Mouse (Mus musculus) embryonic facial prominence, embryonic 14.5 days (tissue): Measurements from ENCODE around the gene Pgrmc2. TPM values are rescaled to one million over a fixed set of nuclear protein-coding genes. Genes with fewer than 3 reads are reported as not detected.
A peak's percentile ranks its signal among the peaks of the same experiment; 100 is the strongest.

Source experiments
- ATAC-seq: fragments of 200-750 bp; cut with Nextera tagmentation; 2 replicates; pipeline ENCODE4 v1.8.0; 2017; ENCODE audit warnings: low read depth, moderate number of reproducible peaks, moderate TSS enrichment
- DNase-seq: peaks from one replicate; pipeline ENCODE4 v3.0.0-alpha.2; 2015; ENCODE audit warnings: low spot score
- H3K27ac ChIP-seq: fragments of 300-500 bp; sonication (generic); replicated peaks from 2 replicates; pipeline ENCODE4 v1.5.1; 2014; ENCODE audit warnings: low read depth, mild to moderate bottlenecking, low read length, moderate library complexity
- H3K27me3 ChIP-seq: fragments of 300-500 bp; sonication (generic); replicated peaks from 2 replicates; pipeline ENCODE4 v1.6.1; 2014; ENCODE audit warnings: low read length; ENCODE audit not compliant: control insufficient read depth, insufficient read depth
- H3K36me3 ChIP-seq: fragments of 300-500 bp; sonication (generic); 2 replicates; pipeline ENCODE4 v1.6.1; 2014; ENCODE audit warnings: low read length, mixed read lengths; ENCODE audit not compliant: control insufficient read depth, insufficient read depth
- H3K4me1 ChIP-seq: fragments of 300-500 bp; sonication (generic); 2 replicates; pipeline ENCODE4 v1.6.1; 2014; ENCODE audit warnings: antibody characterized with exemption, low read length; ENCODE audit not compliant: control insufficient read depth, insufficient read depth
- H3K4me2 ChIP-seq: fragments of 300-500 bp; sonication (generic); 2 replicates; pipeline ENCODE4 v1.6.1; 2014; ENCODE audit warnings: low read depth, mild to moderate bottlenecking, low read length, moderate library complexity, mixed read lengths
- H3K4me3 ChIP-seq: fragments of 300-500 bp; sonication (generic); 2 replicates; pipeline ENCODE4 v1.5.1; 2014; ENCODE audit warnings: low read depth, mild to moderate bottlenecking, low read length
- H3K9ac ChIP-seq: fragments of 300-500 bp; sonication (generic); 2 replicates; pipeline ENCODE4 v1.6.1; 2014; ENCODE audit warnings: low read depth, mild to moderate bottlenecking, low read length, moderate library complexity, mixed read lengths
- H3K9me3 ChIP-seq: fragments of 300-500 bp; sonication (generic); 2 replicates; pipeline ENCODE4 v1.6.1; 2016; ENCODE audit warnings: low read length; ENCODE audit not compliant: control insufficient read depth
- WGBS: fragments of 180-500 bp; shearing (Covaris S2); extraction: QIAGEN DNeasy Blood & Tissue Kit; methylation state at CpG from one replicate; pipeline ENCODE4 v1.1.7; 2014; 5-methylcytosine and 5-hydroxymethylcytosine counted together
- polyA plus RNA-seq: library from polyadenylated mRNA; unstranded; fragments of >200 nt; fragmentation: Nextera tagmentation; extraction: Ambion mirVana; gene quantifications from 2 replicates; pipeline ENCODE4 v1.2.1, GENCODE M21; 2014

Pgrmc2 gene
- polyA plus RNA-seq, 1 experiment from 2014 or later: 33.7 TPM

DNA sequence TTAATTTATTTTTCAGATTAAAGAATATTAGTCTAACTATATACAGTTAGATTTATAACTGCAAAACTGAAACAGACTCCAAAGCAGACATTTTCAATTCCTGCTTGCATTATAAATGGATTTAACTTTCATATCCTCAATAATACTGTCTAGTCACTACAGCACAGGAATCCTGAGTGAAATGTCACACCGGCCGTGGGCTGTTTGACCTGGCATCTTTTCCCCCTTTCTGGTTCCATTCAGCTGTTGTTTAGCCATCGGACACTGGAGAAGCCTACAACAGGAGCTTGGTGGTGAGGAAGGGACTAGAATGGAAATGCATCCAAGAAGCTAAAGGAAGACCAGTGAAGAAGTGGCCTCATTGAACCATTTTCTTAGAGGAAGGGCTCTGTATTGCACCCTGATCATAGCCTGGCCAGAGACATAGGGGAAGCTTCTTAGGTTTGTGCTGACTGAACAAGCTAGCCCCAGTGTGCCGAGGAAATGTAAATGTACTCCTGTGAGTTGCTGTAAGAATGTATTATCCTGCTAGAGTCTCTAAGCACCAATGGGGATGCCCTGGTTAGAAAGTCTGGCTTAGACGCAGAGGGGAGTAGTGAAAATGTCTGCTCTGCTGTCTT, 44.4 kb downstream of the Pgrmc2 start:
- Histone ChIP-seq H3K36me3 (no peaks in the 10 kb centered on the region), H3K4me2 (no peak overlapping the region)
- no peak for ATAC-seq

DNA sequence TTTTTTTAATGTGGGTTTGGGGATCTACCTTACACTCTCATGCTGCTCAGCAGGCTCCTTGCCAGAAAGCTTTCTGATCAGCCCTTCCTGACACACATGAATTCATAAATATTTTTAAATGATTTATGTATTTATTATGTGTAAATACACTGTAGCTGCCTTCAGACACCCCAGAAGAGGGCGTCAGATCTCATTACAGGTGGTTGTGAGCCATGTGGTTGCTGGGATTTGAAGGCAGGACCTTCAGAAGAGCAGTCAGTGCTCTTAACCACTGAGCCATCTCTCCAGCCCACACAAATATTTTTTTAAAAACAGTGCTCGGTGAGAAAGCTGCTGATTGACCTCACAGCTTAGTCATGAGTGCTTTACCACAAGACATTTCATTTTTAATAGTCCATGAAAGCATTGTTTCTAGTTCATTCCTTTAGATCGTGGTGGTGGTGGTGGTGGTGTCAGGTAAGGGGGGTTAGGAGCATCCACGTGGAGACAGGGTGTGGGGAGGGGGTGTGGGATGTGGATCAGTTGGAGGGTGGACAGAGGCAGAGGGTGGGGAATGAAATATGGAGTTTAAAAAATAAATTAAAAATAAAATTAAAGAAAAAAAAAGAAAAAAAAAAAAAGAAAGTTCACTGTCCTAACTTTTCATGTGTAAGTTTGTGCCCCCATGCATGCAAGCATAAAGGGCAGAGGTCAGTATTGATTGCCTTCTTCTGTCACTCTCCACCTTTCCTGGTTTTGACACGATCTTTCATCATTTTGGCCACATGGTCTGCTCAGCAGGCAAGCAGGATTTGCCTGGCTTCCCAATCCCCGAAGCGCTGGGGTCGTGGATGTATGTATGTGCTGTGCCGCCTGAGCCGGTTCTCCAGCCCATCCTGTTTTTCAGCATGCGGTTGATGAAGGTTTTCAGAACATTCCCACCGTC, 51.3 kb downstream of the Pgrmc2 start:
- 68% methylated on average over 12 of the region's 12 CpGs for WGBS
- H3K36me3 ChIP-seq: no peaks in the 10 kb centered on the region
- no peak overlapping the region for H3K27ac ChIP-seq
- no peak overlapping the region for H3K4me3 ChIP-seq
- H3K9me3 ChIP-seq: no peaks in the 10 kb centered on the region
- no peak for DNase-seq
- H3K4me2 ChIP-seq: no peak overlapping the region
- no peaks in the 10 kb centered on the region for H3K27me3 ChIP-seq
- H3K4me1 ChIP-seq: no peaks in the 10 kb centered on the region
- H3K9ac ChIP-seq: no peak overlapping the region
- no peak for ATAC-seq

More for the DNA sequence above, 44.4 kb downstream of the Pgrmc2 start:
- Histone ChIP-seq H3K4me3 (no peak overlapping the region), H3K27me3 (no peaks in the 10 kb centered on the region), H3K9ac (no peak overlapping the region), H3K27ac (no peak overlapping the region), H3K4me1 (no peaks in the 10 kb centered on the region), H3K9me3 (no peaks in the 10 kb centered on the region)
- DNase-seq: no peak
- WGBS: 59% methylated on average over 5 of the region's 5 CpGs

DNA sequence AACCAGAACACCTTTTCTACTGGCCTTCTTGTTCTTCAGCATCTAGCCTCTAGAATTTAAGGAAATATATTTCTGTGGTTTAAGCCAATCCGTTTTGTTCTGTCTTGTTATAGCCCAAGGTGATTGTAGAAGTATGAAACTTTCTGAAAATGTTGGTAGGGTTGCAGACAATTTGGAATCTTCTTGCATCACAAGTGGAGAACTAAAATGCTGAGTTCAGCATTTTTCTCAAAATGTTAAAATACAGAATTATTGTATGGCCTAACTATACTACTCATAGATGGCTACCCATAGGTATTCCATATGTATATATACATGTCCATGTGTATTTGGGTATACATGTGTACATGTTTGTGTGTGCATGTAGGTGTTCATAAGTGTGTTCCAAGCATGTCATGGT, 52.1 kb downstream of the Pgrmc2 start:
- no peak overlapping the region for H3K4me3 ChIP-seq
- no peaks in the 10 kb centered on the region for H3K36me3 ChIP-seq
- no peaks in the 10 kb centered on the region for H3K4me1 ChIP-seq
- no peaks in the 10 kb centered on the region for H3K27me3 ChIP-seq
- DNase-seq: no peak
- no peak for ATAC-seq
- no peaks in the 10 kb centered on the region for H3K9me3 ChIP-seq
- no peak overlapping the region for H3K27ac ChIP-seq
- H3K4me2 ChIP-seq: no peak overlapping the region
- WGBS: 81% methylated on average over 1 of the region's 1 CpGs
- H3K9ac ChIP-seq: no peak overlapping the region

DNA sequence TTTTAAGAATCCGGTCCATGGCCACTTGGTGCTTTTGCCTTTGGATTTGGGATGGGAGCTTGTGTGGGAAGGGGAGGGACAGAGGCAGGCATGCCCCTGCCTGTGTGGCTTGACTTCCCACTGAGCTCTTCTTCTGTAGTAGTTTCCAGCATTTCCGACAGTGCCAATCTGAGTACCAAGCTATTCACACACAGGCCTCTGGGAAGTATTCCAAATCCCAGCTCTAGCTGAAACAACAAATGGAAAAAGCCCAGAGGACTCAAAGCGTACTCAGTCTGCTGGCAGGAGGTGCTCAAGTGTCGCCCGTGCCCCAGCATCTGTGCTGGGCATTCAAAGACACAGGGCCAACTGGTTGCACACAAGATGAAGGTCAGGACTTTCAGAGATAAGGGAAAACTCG, 60.9 kb downstream of the Pgrmc2 start:
- no peaks in the 10 kb centered on the region for H3K27me3 ChIP-seq
- no peak overlapping the region for H3K27ac ChIP-seq
- no peaks in the 10 kb centered on the region for H3K36me3 ChIP-seq
- no peaks in the 10 kb centered on the region for H3K9me3 ChIP-seq
- ATAC-seq: no peak
- WGBS: 54% methylated on average over 6 of the region's 6 CpGs
- no peaks in the 10 kb centered on the region for H3K4me1 ChIP-seq
- no peak overlapping the region for H3K9ac ChIP-seq
- DNase-seq: peak; percentile 58
- no peak overlapping the region for H3K4me2 ChIP-seq
- no peak overlapping the region for H3K4me3 ChIP-seq

DNA sequence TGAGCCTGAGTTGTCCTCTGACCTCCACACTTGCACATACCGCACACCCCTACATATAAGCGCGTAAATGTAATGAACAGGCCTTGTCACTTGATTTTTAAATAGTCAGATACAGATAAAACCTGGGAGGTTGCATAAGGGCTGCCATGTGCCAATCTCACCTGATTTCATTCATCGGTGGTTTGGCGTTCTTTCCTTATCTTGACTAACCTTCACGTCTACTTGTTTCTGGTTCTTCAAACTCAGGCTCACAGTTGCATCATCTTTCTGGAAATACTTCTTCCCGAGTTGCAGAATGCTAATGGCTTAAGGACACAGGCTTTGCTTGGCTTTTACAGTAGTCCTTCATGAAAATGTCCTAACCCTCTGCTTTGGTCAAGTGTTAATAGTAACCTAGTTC, 62.2 kb downstream of the Pgrmc2 start:
- no peaks in the 10 kb centered on the region for H3K4me1 ChIP-seq
- 91% methylated on average over 7 of the region's 7 CpGs for WGBS
- no peak overlapping the region for H3K4me3 ChIP-seq
- H3K4me2 ChIP-seq: no peak overlapping the region
- no peaks in the 10 kb centered on the region for H3K36me3 ChIP-seq
- ATAC-seq: no peak
- no peaks in the 10 kb centered on the region for H3K27me3 ChIP-seq
- DNase-seq: no peak
- H3K27ac ChIP-seq: no peak overlapping the region
- H3K9ac ChIP-seq: no peak overlapping the region
- H3K9me3 ChIP-seq: no peaks in the 10 kb centered on the region

DNA sequence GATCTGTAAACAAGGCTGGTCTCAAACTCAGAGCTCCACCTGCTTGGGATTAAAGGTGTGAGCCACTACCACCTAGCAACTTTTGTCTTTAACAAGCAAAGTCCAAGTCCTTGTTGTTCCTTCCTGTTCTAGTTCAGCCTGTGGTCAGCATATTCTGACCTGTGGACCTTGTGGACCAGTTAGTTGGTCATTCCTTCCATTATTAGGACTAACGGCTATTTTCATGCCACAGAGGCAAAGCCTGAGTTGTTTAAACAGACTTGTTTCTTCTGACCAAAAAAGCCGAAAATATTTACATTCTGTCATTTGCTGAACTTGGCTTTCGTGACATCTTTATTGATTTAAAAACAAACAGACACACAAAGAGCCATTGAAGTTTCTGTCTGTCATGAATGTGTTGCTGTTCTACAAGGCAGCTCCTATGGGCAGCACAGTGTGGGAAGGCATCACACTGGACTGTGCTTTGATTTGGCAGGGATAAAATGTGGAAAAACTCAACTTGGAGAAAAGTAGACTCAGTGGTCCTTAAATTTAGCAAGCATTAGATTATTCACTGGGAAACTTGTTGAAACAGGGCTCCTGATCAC, 64.7 kb downstream of the Pgrmc2 start:
- WGBS: 66% methylated on average over 3 of the region's 3 CpGs
- Histone ChIP-seq H3K36me3 (no peaks in the 10 kb centered on the region), H3K4me1 (no peaks in the 10 kb centered on the region), H3K9ac (no peak overlapping the region), H3K9me3 (no peaks in the 10 kb centered on the region), H3K4me3 (no peak overlapping the region), H3K27me3 (no peaks in the 10 kb centered on the region), H3K4me2 (no peak overlapping the region), H3K27ac (no peak overlapping the region)
- ATAC-seq (no peak), DNase-seq (no peak)

Other genes with a start within 250 kb of the Pgrmc2 start
- 7.7 and 8.1 TPM in 2 replicates for gene Mfsd8, start 236.2 kb downstream of the Pgrmc2 start, polyA plus RNA-seq
- 6.3 and 7.0 TPM in 2 replicates for gene Abhd18, start 236.1 kb downstream of the Pgrmc2 start, polyA plus RNA-seq
- gene 1700034I23Rik, start 180.5 kb downstream of the Pgrmc2 start, polyA plus RNA-seq: 0.30 TPM in 1 of 2 replicates, not detected in the other
- gene Larp1b, start 133.2 kb downstream of the Pgrmc2 start, polyA plus RNA-seq: 3.1 and 5.9 TPM in 2 replicates